Mouse (Mus musculus): ENCODE data around the gene Akap6. TPM values are rescaled to one million over a fixed set of nuclear protein-coding genes. Genes with fewer than 3 reads are reported as not detected.

Gene Akap6
- polyA plus RNA-seq, 1 experiment from 2014 or later: 0.04 TPM

DNA sequence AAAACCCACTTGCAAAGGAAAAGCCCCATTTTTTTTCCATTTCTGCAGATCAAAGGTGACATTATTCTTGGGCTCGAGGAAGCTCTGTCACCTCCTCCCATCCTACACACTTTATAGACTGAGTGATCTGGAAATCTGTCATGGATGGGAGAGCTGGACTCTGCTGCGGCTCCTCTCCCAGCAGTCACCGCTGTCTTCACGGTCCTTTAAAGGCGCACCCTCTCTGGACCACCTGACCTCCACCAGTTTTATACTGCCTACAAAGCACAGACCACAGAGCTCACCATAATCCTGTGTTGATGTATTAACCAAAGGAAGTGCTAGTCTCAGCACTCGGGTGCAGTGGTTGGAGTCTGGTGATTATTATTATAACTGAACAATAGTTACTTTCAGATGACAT, 330.7 kb downstream of the Akap6 start:
- WGBS (ENCODE audit: insufficient replicate concordance): 64% methylated on average over 6 of the region's 6 CpGs
- no peaks in the 10 kb centered on the region for H3K36me3 ChIP-seq (ENCODE audit: control insufficient read depth, insufficient read depth)
- no peak overlapping the region for H3K9ac ChIP-seq (ENCODE audit: low read depth, low read length)
- no peak for ATAC-seq (ENCODE audit: low read depth)
- H3K4me3 ChIP-seq (ENCODE audit: low read depth, low read length): no peak overlapping the region
- H3K27me3 ChIP-seq (ENCODE audit: control insufficient read depth, insufficient read depth, low read depth, low read length): no peaks in the 10 kb centered on the region
- H3K27ac ChIP-seq (ENCODE audit: low read length): no peak overlapping the region
- no peak overlapping the region for H3K4me2 ChIP-seq (ENCODE audit: low read depth, low read length)
- H3K9me3 ChIP-seq (replicated peaks; ENCODE audit: control insufficient read depth, low read length): no peaks in the 10 kb centered on the region
- no peaks in the 10 kb centered on the region for H3K4me1 ChIP-seq (ENCODE audit: control insufficient read depth, low read depth, low read length)

DNA sequence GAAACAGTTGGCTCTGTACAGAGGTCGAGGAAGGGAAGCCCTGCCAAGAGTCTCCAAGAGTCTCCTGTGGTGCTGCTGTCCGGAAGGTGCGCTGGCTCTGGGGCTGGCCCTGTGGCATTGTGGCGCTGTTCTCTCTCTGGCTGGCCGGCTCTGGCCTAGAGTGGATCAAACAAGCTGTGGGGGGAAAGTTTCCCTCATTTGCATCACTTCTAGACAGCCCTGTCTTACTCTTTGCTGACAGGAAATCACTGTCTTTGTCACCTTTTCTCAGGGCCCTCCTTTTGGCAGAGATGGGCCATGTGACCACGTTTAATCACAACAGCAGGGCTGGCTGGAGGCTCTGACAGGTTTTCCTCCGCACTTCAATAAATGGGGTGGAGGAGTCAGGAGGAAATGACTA, 333.6 kb downstream of the Akap6 start:
- Histone ChIP-seq H3K9me3 (replicated peaks; ENCODE audit: control insufficient read depth, low read length) (no peaks in the 10 kb centered on the region), H3K27me3 (ENCODE audit: control insufficient read depth, insufficient read depth, low read depth, low read length) (no peaks in the 10 kb centered on the region), H3K27ac (ENCODE audit: low read length) (no peak overlapping the region), H3K36me3 (ENCODE audit: control insufficient read depth, insufficient read depth) (no peaks in the 10 kb centered on the region), H3K4me2 (ENCODE audit: low read depth, low read length) (no peak overlapping the region), H3K4me3 (ENCODE audit: low read depth, low read length) (no peak overlapping the region), H3K9ac (ENCODE audit: low read depth, low read length) (no peak overlapping the region), H3K4me1 (ENCODE audit: control insufficient read depth, low read depth, low read length) (no peaks in the 10 kb centered on the region)
- ATAC-seq (ENCODE audit: low read depth): no peak
- 24% methylated on average over 7 of the region's 7 CpGs for WGBS (ENCODE audit: insufficient replicate concordance)

DNA sequence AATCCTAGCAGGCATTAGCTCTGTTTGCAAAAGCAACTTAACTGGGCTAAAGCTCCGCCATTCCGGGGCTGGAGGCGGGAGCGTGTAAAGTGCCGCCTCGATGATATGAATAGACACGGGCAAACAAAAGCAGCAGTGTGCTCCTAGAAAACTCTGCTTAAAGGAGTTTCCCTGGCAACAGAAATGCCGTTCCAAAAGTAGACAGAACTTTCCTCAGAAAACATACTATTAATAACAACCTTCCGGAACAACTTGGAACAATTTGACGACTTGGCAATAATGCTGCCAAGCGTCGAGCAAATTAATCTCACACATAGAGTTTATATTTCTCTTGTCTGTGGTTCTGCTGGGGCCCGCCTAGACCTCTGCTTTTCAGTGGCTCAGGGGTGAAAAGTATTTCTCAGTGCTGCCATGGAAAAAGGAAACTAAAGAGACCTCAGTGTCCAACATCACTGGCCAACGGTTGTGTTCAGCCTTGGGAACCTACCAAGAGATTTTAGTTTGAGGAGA, 334.3 kb downstream of the Akap6 start:
- 59% methylated on average over 14 of the region's 14 CpGs for WGBS (ENCODE audit: insufficient replicate concordance)
- H3K36me3 ChIP-seq (ENCODE audit: control insufficient read depth, insufficient read depth): no peaks in the 10 kb centered on the region
- no peak overlapping the region for H3K9ac ChIP-seq (ENCODE audit: low read depth, low read length)
- H3K27ac ChIP-seq (ENCODE audit: low read length): no peak overlapping the region
- H3K4me1 ChIP-seq (ENCODE audit: control insufficient read depth, low read depth, low read length): no peaks in the 10 kb centered on the region
- H3K4me2 ChIP-seq (ENCODE audit: low read depth, low read length): no peak overlapping the region
- H3K27me3 ChIP-seq (ENCODE audit: control insufficient read depth, insufficient read depth, low read depth, low read length): no peaks in the 10 kb centered on the region
- no peaks in the 10 kb centered on the region for H3K9me3 ChIP-seq (replicated peaks; ENCODE audit: control insufficient read depth, low read length)
- ATAC-seq (ENCODE audit: low read depth): no peak
- H3K4me3 ChIP-seq (ENCODE audit: low read depth, low read length): no peak overlapping the region

DNA sequence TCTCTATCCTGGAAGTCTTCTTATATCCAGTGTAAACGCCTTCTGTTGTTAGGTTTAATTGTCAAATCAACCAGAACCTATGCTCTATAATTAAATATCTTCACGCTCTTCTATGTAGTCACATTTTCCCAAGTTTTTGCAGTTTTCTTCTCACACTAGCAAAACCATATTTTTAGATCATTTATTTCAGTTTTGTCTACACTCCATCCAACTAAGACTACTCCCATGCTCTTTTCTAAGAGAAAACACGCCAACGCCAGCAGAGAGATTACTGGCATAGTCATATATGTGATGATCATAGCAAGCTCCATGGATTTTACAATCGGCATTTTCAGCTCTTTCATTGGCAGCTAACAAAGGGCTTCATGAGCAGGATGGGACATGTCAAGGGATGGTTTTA, 341.5 kb downstream of the Akap6 start:
- no peaks in the 10 kb centered on the region for H3K36me3 ChIP-seq (ENCODE audit: control insufficient read depth, insufficient read depth)
- no peaks in the 10 kb centered on the region for H3K9me3 ChIP-seq (replicated peaks; ENCODE audit: control insufficient read depth, low read length)
- ATAC-seq (ENCODE audit: low read depth): no peak
- WGBS (ENCODE audit: insufficient replicate concordance): 65% methylated on average over 5 of the region's 5 CpGs
- H3K27ac ChIP-seq (ENCODE audit: low read length): no peak overlapping the region
- H3K27me3 ChIP-seq (ENCODE audit: control insufficient read depth, insufficient read depth, low read depth, low read length): no peaks in the 10 kb centered on the region
- H3K4me2 ChIP-seq (ENCODE audit: low read depth, low read length): no peak overlapping the region
- H3K9ac ChIP-seq (ENCODE audit: low read depth, low read length): no peak overlapping the region
- no peak overlapping the region for H3K4me3 ChIP-seq (ENCODE audit: low read depth, low read length)
- no peaks in the 10 kb centered on the region for H3K4me1 ChIP-seq (ENCODE audit: control insufficient read depth, low read depth, low read length)

DNA sequence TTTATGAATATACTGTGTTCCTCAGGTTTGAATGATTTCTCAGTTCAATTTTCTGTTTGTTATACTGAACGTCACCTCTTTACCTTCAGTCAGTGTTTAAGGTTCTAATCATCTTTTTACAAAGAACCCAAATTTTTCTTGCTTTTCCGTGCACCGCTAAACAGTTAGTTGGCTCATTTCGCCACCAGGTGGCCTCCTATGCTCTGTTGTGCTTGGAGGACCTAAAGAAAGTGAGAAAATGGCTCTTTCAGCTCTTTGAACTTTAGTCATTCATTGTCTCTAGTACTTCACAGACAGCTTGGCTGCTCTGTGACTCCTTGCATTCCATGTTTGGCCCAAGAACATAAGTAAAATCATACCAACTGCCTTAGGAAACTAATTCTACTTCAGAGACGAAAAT, 343.6 kb downstream of the Akap6 start:
- Histone ChIP-seq H3K27me3 (ENCODE audit: control insufficient read depth, insufficient read depth, low read depth, low read length) (no peaks in the 10 kb centered on the region), H3K4me3 (ENCODE audit: low read depth, low read length) (no peak overlapping the region), H3K27ac (ENCODE audit: low read length) (no peak overlapping the region), H3K4me1 (ENCODE audit: control insufficient read depth, low read depth, low read length) (no peaks in the 10 kb centered on the region), H3K9me3 (replicated peaks; ENCODE audit: control insufficient read depth, low read length) (no peaks in the 10 kb centered on the region), H3K36me3 (ENCODE audit: control insufficient read depth, insufficient read depth) (no peaks in the 10 kb centered on the region), H3K4me2 (ENCODE audit: low read depth, low read length) (no peak overlapping the region), H3K9ac (ENCODE audit: low read depth, low read length) (no peak overlapping the region)
- ATAC-seq (ENCODE audit: low read depth): no peak
- WGBS (ENCODE audit: insufficient replicate concordance): 21% methylated on average over 5 of the region's 5 CpGs

DNA sequence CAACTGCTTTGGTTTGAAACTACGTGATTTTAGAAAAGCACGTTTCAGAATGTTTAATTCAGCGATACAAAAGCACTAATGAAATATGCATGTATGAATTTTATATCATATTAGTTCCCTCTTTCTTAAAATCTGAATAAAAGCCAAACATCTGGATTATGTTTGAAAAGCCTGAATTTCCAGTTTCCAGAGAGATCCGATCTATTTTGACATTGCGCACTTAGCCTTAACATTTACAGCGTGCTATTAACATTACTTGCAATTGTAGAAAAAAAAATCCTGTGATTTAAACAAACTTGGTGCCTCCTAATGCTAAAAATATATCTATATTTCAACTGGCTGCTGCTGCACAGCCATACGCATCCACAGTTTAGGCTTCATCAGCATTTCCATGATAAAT, 358.4 kb downstream of the Akap6 start:
- no peak overlapping the region for H3K27ac ChIP-seq (ENCODE audit: low read length)
- H3K9me3 ChIP-seq (replicated peaks; ENCODE audit: control insufficient read depth, low read length): no peaks in the 10 kb centered on the region
- no peak overlapping the region for H3K4me3 ChIP-seq (ENCODE audit: low read depth, low read length)
- H3K9ac ChIP-seq (ENCODE audit: low read depth, low read length): no peak overlapping the region
- H3K4me1 ChIP-seq (ENCODE audit: control insufficient read depth, low read depth, low read length): no peaks in the 10 kb centered on the region
- H3K4me2 ChIP-seq (ENCODE audit: low read depth, low read length): no peak overlapping the region
- 76% methylated on average over 7 of the region's 7 CpGs for WGBS (ENCODE audit: insufficient replicate concordance)
- no peak for ATAC-seq (ENCODE audit: low read depth)
- no peaks in the 10 kb centered on the region for H3K27me3 ChIP-seq (ENCODE audit: control insufficient read depth, insufficient read depth, low read depth, low read length)
- no peaks in the 10 kb centered on the region for H3K36me3 ChIP-seq (ENCODE audit: control insufficient read depth, insufficient read depth)

DNA sequence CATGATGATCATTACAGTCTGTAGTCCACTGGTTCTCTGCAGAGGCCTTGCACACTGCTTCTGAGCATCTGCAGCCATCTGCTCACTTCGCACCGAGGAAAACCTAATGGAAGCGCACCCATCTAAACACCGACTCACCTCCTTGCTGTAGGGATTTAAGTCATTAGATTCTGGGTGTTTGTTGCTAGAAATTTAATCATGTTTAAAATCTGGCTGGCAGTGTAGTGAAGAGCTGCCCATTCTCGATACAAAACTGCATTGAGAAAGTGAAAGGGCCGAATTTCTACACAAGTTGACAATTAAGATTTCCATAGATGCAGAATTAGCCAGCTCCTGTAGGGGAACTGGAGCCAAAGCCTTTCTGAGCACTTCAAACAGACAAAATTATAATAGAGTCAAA, 361.7 kb downstream of the Akap6 start:
- no peaks in the 10 kb centered on the region for H3K4me1 ChIP-seq (ENCODE audit: control insufficient read depth, low read depth, low read length)
- H3K9ac ChIP-seq (ENCODE audit: low read depth, low read length): no peak overlapping the region
- H3K9me3 ChIP-seq (replicated peaks; ENCODE audit: control insufficient read depth, low read length): no peaks in the 10 kb centered on the region
- no peak overlapping the region for H3K27ac ChIP-seq (ENCODE audit: low read length)
- no peaks in the 10 kb centered on the region for H3K27me3 ChIP-seq (ENCODE audit: control insufficient read depth, insufficient read depth, low read depth, low read length)
- H3K4me3 ChIP-seq (ENCODE audit: low read depth, low read length): no peak overlapping the region
- ATAC-seq (ENCODE audit: low read depth): no peak
- H3K4me2 ChIP-seq (ENCODE audit: low read depth, low read length): no peak overlapping the region
- no peaks in the 10 kb centered on the region for H3K36me3 ChIP-seq (ENCODE audit: control insufficient read depth, insufficient read depth)
- WGBS (ENCODE audit: insufficient replicate concordance): 66% methylated on average over 6 of the region's 6 CpGs

DNA sequence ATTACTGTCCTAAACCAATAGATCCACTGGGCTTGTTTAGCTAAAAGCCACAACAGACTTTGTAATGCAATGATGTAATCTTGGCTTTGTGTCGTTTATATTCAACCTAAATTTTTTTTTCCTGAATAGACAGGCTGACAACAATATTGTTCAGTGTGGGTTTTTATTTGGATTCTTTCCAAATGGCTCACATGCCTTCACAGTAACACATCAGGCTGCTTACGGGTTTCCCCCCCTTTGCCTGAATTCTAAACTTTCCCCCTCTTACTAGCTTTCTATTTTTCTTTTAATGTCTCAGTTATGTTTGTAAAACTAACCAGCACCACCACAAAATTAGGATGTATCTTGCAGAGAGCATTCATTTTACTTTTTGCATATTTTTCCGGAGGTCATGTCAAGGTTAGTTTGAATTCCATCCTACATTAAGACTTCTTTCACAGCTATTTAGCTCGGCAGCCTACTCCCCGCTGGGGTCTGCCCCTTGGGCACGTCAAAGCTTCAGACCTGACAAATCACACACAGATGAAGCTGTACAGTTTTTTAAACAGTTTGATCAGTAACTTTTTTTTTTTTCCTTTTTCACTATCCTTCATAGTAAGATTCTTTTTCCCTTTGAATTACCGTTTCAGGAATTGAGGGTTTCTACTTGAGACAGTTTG, 362.4 kb downstream of the Akap6 start:
- H3K4me3 ChIP-seq (ENCODE audit: low read depth, low read length): no peak overlapping the region
- no peaks in the 10 kb centered on the region for H3K4me1 ChIP-seq (ENCODE audit: control insufficient read depth, low read depth, low read length)
- no peak overlapping the region for H3K27ac ChIP-seq (ENCODE audit: low read length)
- H3K9me3 ChIP-seq (replicated peaks; ENCODE audit: control insufficient read depth, low read length): no peaks in the 10 kb centered on the region
- H3K4me2 ChIP-seq (ENCODE audit: low read depth, low read length): no peak overlapping the region
- no peaks in the 10 kb centered on the region for H3K27me3 ChIP-seq (ENCODE audit: control insufficient read depth, insufficient read depth, low read depth, low read length)
- ATAC-seq (ENCODE audit: low read depth): no peak
- 44% methylated on average over 7 of the region's 7 CpGs for WGBS (ENCODE audit: insufficient replicate concordance)
- no peaks in the 10 kb centered on the region for H3K36me3 ChIP-seq (ENCODE audit: control insufficient read depth, insufficient read depth)
- no peak overlapping the region for H3K9ac ChIP-seq (ENCODE audit: low read depth, low read length)

DNA sequence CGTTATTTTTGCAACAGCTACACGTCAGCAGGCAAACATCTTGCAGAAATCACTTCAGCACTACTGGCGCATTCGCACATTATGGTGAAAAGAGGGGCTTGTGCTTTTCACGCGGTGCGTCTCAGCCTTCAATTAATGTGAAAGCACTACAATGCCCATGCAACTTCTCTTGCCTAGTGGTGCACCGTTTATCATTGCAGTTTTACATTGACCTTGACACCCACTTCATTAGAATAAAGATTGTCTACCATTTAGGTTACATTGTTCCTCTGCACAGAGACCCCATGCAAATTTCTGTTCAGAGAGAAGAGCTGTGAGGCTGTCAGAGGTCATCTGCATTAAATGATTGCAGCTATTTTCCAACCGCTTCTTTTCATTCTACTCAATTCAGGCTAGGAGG, 363.8 kb downstream of the Akap6 start:
- no peak overlapping the region for H3K9ac ChIP-seq (ENCODE audit: low read depth, low read length)
- no peaks in the 10 kb centered on the region for H3K4me1 ChIP-seq (ENCODE audit: control insufficient read depth, low read depth, low read length)
- no peaks in the 10 kb centered on the region for H3K36me3 ChIP-seq (ENCODE audit: control insufficient read depth, insufficient read depth)
- 70% methylated on average over 9 of the region's 9 CpGs for WGBS (ENCODE audit: insufficient replicate concordance)
- H3K4me3 ChIP-seq (ENCODE audit: low read depth, low read length): no peak overlapping the region
- no peak overlapping the region for H3K4me2 ChIP-seq (ENCODE audit: low read depth, low read length)
- ATAC-seq (ENCODE audit: low read depth): no peak
- H3K27ac ChIP-seq (ENCODE audit: low read length): no peak overlapping the region
- no peaks in the 10 kb centered on the region for H3K27me3 ChIP-seq (ENCODE audit: control insufficient read depth, insufficient read depth, low read depth, low read length)
- H3K9me3 ChIP-seq (replicated peaks; ENCODE audit: control insufficient read depth, low read length): no peaks in the 10 kb centered on the region
